Mouse (Mus musculus) thymus, postnatal 0 days (tissue): ENCODE data around the gene Cacnb4. TPM values are rescaled to one million over a fixed set of nuclear protein-coding genes. Genes with fewer than 3 reads are reported as not detected.

Experiments used
- DNase-seq: peaks from one replicate; pipeline ENCODE4 v3.0.0-alpha.2; 2015; ENCODE audit warnings: low spot score
- polyA plus RNA-seq: library from polyadenylated mRNA; unstranded; fragments of >200 nt; fragmentation: Nextera tagmentation; extraction: Ambion mirVana; gene quantifications from 2 replicates; pipeline ENCODE4 v1.2.1, GENCODE M21; 2015

Gene Cacnb4
- polyA plus RNA-seq, 1 experiment from 2014 or later, result 0.21 TPM

GRCm38 (mm10) chr2:52523056-52523715 lies 153.4 kb downstream of the Cacnb4 start:
- no peak for DNase-seq

GRCm38 (mm10) chr2:52521012-52521411 lies 155.6 kb downstream of the Cacnb4 start:
- DNase-seq, result no peak

GRCm38 (mm10) chr2:52518740-52519139 lies 157.9 kb downstream of the Cacnb4 start:
- no peak for DNase-seq

GRCm38 (mm10) chr2:52516534-52516933 lies 160.1 kb downstream of the Cacnb4 start:
- DNase-seq, result no peak

- DNase-seq, result no peak
Measured at GRCm38 (mm10) chr2:52512865-52513388, 163.7 kb downstream of the Cacnb4 start.

GRCm38 (mm10) chr2:52512206-52512605 lies 164.4 kb downstream of the Cacnb4 start:
- DNase-seq, result no peak

GRCm38 (mm10) chr2:52511799-52512198 lies 164.8 kb downstream of the Cacnb4 start:
- DNase-seq, result no peak

GRCm38 (mm10) chr2:52509779-52510500 lies 166.7 kb downstream of the Cacnb4 start:
- DNase-seq, result no peak

GRCm38 (mm10) chr2:52505164-52505563 lies 171.5 kb downstream of the Cacnb4 start:
- no peak for DNase-seq

GRCm38 (mm10) chr2:52504762-52505161 lies 171.9 kb downstream of the Cacnb4 start:
- DNase-seq, result no peak

- no peak for DNase-seq
Measured at GRCm38 (mm10) chr2:52499849-52500262, 176.8 kb downstream of the Cacnb4 start.

- DNase-seq, result no peak
Measured at GRCm38 (mm10) chr2:52499101-52499537, 177.5 kb downstream of the Cacnb4 start.

- no peak for DNase-seq
Measured at GRCm38 (mm10) chr2:52495097-52495694, 181.4 kb downstream of the Cacnb4 start.

- DNase-seq, result no peak
Measured at GRCm38 (mm10) chr2:52494274-52494673, 182.4 kb downstream of the Cacnb4 start.

GRCm38 (mm10) chr2:52492867-52493266 lies 183.8 kb downstream of the Cacnb4 start:
- DNase-seq, result no peak

GRCm38 (mm10) chr2:52489840-52490239 lies 186.8 kb downstream of the Cacnb4 start:
- no peak for DNase-seq

- DNase-seq, result no peak
Measured at GRCm38 (mm10) chr2:52483496-52483895, 193.1 kb downstream of the Cacnb4 start.

GRCm38 (mm10) chr2:52480476-52480875 lies 196.2 kb downstream of the Cacnb4 start:
- no peak for DNase-seq

- DNase-seq, result no peak
Measured at GRCm38 (mm10) chr2:52478501-52478900, 198.1 kb downstream of the Cacnb4 start.

GRCm38 (mm10) chr2:52477550-52477907 lies 199.1 kb downstream of the Cacnb4 start:
- no peak for DNase-seq

GRCm38 (mm10) chr2:52476801-52477549 lies 199.7 kb downstream of the Cacnb4 start:
- no peak for DNase-seq
